Mouse (Mus musculus): ENCODE results near the gene 2510039O18Rik.

The 2510039O18Rik gene

DNA sequence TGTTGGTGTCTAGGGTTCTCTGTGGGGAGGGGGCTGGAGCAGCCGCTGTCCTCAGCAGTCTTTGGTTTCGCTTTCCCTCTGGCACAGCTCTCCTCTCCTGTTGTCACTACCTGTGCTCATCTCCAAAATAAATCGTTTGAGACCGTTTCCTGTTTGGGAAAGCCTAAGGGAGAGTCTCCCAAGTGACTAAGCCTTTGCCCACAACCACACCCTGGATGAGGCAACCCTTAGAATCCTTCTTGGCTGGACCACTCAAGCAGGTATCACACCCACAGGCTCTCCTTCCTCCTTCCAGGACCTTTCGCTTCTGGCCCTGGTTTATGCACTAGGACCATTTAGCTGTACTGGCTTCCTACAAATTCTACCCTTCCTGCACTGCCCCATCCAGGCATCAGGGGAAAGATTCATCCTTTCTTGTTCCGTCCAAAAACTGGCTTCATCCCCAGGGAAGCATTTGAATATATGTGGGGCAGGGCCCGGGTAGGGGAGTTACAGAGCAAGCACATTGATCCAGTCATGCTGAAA is 52.9 kb downstream of the 2510039O18Rik start:
- DNase-seq = no peak

DNA sequence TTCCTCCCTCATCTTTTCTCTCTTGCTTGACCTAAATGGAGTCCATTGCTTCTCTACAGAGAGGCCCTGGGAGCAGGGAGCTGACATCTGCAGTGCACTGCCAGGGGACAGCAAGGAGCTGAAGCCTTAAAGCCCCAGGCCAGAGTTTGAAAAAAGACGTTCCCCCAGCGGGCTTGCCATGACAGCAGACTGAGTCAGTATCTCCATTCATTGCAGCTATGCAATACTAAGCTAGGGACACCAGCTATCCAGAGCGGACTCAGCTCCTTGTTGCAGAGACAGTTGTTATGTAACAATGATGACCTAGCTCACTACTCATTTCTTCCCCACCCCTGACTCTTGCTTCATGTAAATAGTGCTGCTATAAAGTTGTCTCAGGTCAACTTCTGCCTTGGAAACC is 54.6 kb downstream of the 2510039O18Rik start:
- DNase-seq = no peak

All from right cerebral cortex, postnatal 4 days (tissue).